Mouse (Mus musculus) bone marrow, adult 2 months (tissue): ENCODE data around the gene Nphp1.

Experiments used
- CTCF ChIP-seq: fragments of 200-500 bp; IDR thresholded peaks from 2 replicates; pipeline ENCODE4 v1.5.1; 2011; ENCODE audit warnings: low read length, control low read depth; ENCODE audit not compliant: control insufficient read depth, insufficient read depth
- POLR2A ChIP-seq: fragments of 200-500 bp; IDR thresholded peaks from 2 replicates; pipeline ENCODE4 v1.6.1; 2011; ENCODE audit warnings: low read depth, mild to moderate bottlenecking, control low read depth, low read length, borderline replicate concordance; ENCODE audit not compliant: control insufficient read depth

GRCm38 (mm10) chr2:127831401-127832102, 42.9 kb upstream of the Nphp1 start, which contains the start of gene Bub1:
- TF ChIP-seq CTCF (peak; percentile 0; the same call in 1 of the 2 replicates), POLR2A (peak; percentile 29; the same call in 1 of the 2 replicates)
